Mouse (Mus musculus): Measurements from ENCODE around the gene Pigv. TPM values are rescaled to one million over a fixed set of nuclear protein-coding genes. Genes with fewer than 3 reads are reported as not detected.

The Pigv gene
- total RNA-seq, 2 experiments from 2014 or later, result 6.6 to 11.5 TPM

GRCm38 (mm10) chr4:133620668-133621067, 51.8 kb downstream of the Pigv start:
- no peak for ATAC-seq (replicated peaks; ENCODE audit: poor library complexity, severe bottlenecking)

GRCm38 (mm10) chr4:133619473-133620136, 52.8 kb downstream of the Pigv start:
- ATAC-seq (replicated peaks; ENCODE audit: poor library complexity, severe bottlenecking), result no peak

- no peak for ATAC-seq (replicated peaks; ENCODE audit: poor library complexity, severe bottlenecking)
Observed at GRCm38 (mm10) chr4:133617936-133618335, 54.5 kb downstream of the Pigv start.

- ATAC-seq (replicated peaks; ENCODE audit: poor library complexity, severe bottlenecking), result no peak
Observed at GRCm38 (mm10) chr4:133615416-133615815, 57.0 kb downstream of the Pigv start.

- no peak for ATAC-seq (replicated peaks; ENCODE audit: poor library complexity, severe bottlenecking)
Observed at GRCm38 (mm10) chr4:133614274-133614761, 58.1 kb downstream of the Pigv start.

GRCm38 (mm10) chr4:133613867-133614266, 58.6 kb downstream of the Pigv start:
- ATAC-seq (replicated peaks; ENCODE audit: poor library complexity, severe bottlenecking), result no peak

GRCm38 (mm10) chr4:133613026-133613425, 59.4 kb downstream of the Pigv start:
- ATAC-seq (replicated peaks; ENCODE audit: poor library complexity, severe bottlenecking), result no peak

GRCm38 (mm10) chr4:133612416-133612815, 60.0 kb downstream of the Pigv start:
- ATAC-seq (replicated peaks; ENCODE audit: poor library complexity, severe bottlenecking), result no peak

GRCm38 (mm10) chr4:133611815-133612214, 60.6 kb downstream of the Pigv start:
- ATAC-seq (replicated peaks; ENCODE audit: poor library complexity, severe bottlenecking), result no peak

Other genes starting within 250 kb of the Pigv start
- gene Tent5b, start 192.5 kb downstream of the Pigv start, total RNA-seq (2014; fragmentation: Nextera tagmentation), result not detected in 2 replicates
- not detected in 2 replicates for gene Tent5b, start 192.5 kb downstream of the Pigv start, total RNA-seq (2017)
- not detected in 2 replicates for gene Trnp1, start 174.1 kb downstream of the Pigv start, total RNA-seq (2014; fragmentation: Nextera tagmentation)
- gene Trnp1, start 174.1 kb downstream of the Pigv start, total RNA-seq (2017), result not detected in 2 replicates
- 0.32 TPM in 1 of 2 replicates, not detected in the other for gene Kdf1, start 153.7 kb downstream of the Pigv start, total RNA-seq (2014; fragmentation: Nextera tagmentation)
- not detected in 2 replicates for gene Kdf1, start 153.7 kb downstream of the Pigv start, total RNA-seq (2017)
- gene Nudc, start 126.7 kb downstream of the Pigv start, total RNA-seq (2014; fragmentation: Nextera tagmentation), result 246 and 253 TPM in 2 replicates
- gene Nudc, start 126.7 kb downstream of the Pigv start, total RNA-seq (2017), result 262 and 283 TPM in 2 replicates
- gene Nr0b2, start 119.3 kb downstream of the Pigv start, total RNA-seq (2014; fragmentation: Nextera tagmentation), result 4.0 and 6.4 TPM in 2 replicates
- gene Nr0b2, start 119.3 kb downstream of the Pigv start, total RNA-seq (2017), result 1.4 and 2.0 TPM in 2 replicates
- 4.2 and 17.8 TPM in 2 replicates for gene Gpatch3, start 97.9 kb downstream of the Pigv start, total RNA-seq (2014; fragmentation: Nextera tagmentation)
- 18.3 and 23.7 TPM in 2 replicates for gene Gpatch3, start 97.9 kb downstream of the Pigv start, total RNA-seq (2017)
- gene Gpn2, start 88.3 kb downstream of the Pigv start, total RNA-seq (2014; fragmentation: Nextera tagmentation), result 11.5 and 16.2 TPM in 2 replicates
- 21.3 and 27.2 TPM in 2 replicates for gene Gpn2, start 88.3 kb downstream of the Pigv start, total RNA-seq (2017)
- gene Sfn, start 70.5 kb downstream of the Pigv start, total RNA-seq (2014; fragmentation: Nextera tagmentation), result 2.8 and 3.1 TPM in 2 replicates
- 3.6 and 4.3 TPM in 2 replicates for gene Sfn, start 70.5 kb downstream of the Pigv start, total RNA-seq (2017)
- gene Zdhhc18, start 22.5 kb downstream of the Pigv start, total RNA-seq (2014; fragmentation: Nextera tagmentation), result 12.9 and 22.4 TPM in 2 replicates
- gene Zdhhc18, start 22.5 kb downstream of the Pigv start, total RNA-seq (2017), result 10.7 and 12.5 TPM in 2 replicates
- gene Arid1a, start 84.1 kb upstream of the Pigv start, total RNA-seq (2014; fragmentation: Nextera tagmentation), result 125 and 153 TPM in 2 replicates
- gene Arid1a, start 84.1 kb upstream of the Pigv start, total RNA-seq (2017), result 26.6 and 33.2 TPM in 2 replicates
- gene Rps6ka1, start 215.2 kb upstream of the Pigv start, total RNA-seq (2014; fragmentation: Nextera tagmentation), result 172 and 174 TPM in 2 replicates
- gene Rps6ka1, start 215.2 kb upstream of the Pigv start, total RNA-seq (2017), result 148 and 151 TPM in 2 replicates

Data from granulocyte monocyte progenitor cell, adult 5-6 weeks (primary cell).